Mouse (Mus musculus): ENCODE measurements around the gene Ppp3ca.

DNA sequence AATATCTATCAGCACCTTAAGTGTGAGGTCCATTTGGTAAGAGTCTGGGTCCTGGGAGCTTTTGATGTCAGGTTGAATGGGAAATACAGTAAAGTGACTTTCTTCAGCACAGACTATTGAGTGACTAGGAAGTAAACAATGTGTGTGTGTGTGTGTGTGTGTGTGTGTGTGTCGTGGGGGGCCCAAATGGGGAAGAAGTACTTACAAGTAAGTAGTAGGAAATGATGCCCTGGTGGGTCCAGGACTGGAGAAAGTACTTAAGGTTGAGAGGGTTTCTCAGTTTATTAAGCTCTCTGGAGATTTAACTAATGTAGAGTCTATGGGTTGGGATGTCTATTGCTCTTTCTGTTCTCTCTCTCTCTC is 92.0 kb downstream of the Ppp3ca start:
- no peak for TF ChIP-seq POLR2A (IDR thresholded peaks at IDR 0.05; ENCODE audit: low read depth, low read length)
- no peak for TF ChIP-seq CTCF (IDR thresholded peaks at IDR 0.05; ENCODE audit: extremely low read depth, insufficient read length, insufficient replicate concordance, low read depth, low read length)

Data from small intestine, adult 2 months (tissue).